Mouse (Mus musculus) ES-E14 (cell line): ENCODE measurements around the gene Ankrd12. TPM values are rescaled to one million over a fixed set of nuclear protein-coding genes. Genes with fewer than 3 reads are reported as not detected.

Experiments
- DNase-seq: peaks from one replicate; pipeline ENCODE4 v3.0.0-alpha.2; 2013; ENCODE audit warnings: low read depth, low spot score
- H3K27ac ChIP-seq: 2 replicates; pipeline ENCODE4 v1.5.1; 2012; ENCODE audit warnings: low read depth, mild to moderate bottlenecking, low read length, moderate library complexity, mixed read lengths; ENCODE audit not compliant: poor library complexity, insufficient read depth, severe bottlenecking
- H3K36me3 ChIP-seq: 2 replicates; pipeline ENCODE4 v1.6.1; 2012; ENCODE audit warnings: mild to moderate bottlenecking, low read length, moderate library complexity, mixed read lengths; ENCODE audit not compliant: control insufficient read depth, poor library complexity, insufficient read depth, severe bottlenecking
- H3K4me1 ChIP-seq, 2 experiments: fragments of 150-350 bp in 1 of 2; sonication (generic) in 1 of 2; 2 replicates each; pipeline ENCODE4 v1.6.1; 2012; ENCODE audit warnings: low read length in 2 of 2, mild to moderate bottlenecking in 1 of 2, mixed read lengths in 1 of 2; ENCODE audit not compliant: control insufficient read depth in 2 of 2, insufficient read depth in 2 of 2, poor library complexity in 1 of 2
- H3K4me3 ChIP-seq, 2 experiments: fragments of 150-350 bp in 1 of 2; sonication (generic) in 1 of 2; 2 replicates each; pipeline ENCODE4 v1.5.1; 2012; ENCODE audit warnings: low read length in 2 of 2, low read depth in 1 of 2, mild to moderate bottlenecking in 1 of 2, mixed read lengths in 1 of 2; ENCODE audit not compliant: insufficient read depth in 1 of 2, poor library complexity in 1 of 2, severe bottlenecking in 1 of 2
- H3K9ac ChIP-seq: 2 replicates; pipeline ENCODE4 v1.6.1; 2012; ENCODE audit warnings: low read depth, mild to moderate bottlenecking, low read length, mixed read lengths; ENCODE audit not compliant: poor library complexity, insufficient read depth, severe bottlenecking
- H3K9me3 ChIP-seq: fragments of 150-350 bp; sonication (generic); 2 replicates; pipeline ENCODE4 v1.6.1; 2012; ENCODE audit warnings: low read depth, mild to moderate bottlenecking, low read length; ENCODE audit not compliant: control insufficient read depth, insufficient read depth
- CHD2 ChIP-seq: IDR thresholded peaks from 2 replicates; pipeline ENCODE4 v1.6.1; 2014; ENCODE audit warnings: mild to moderate bottlenecking, low read depth, low read length, inconsistent platforms
- HCFC1 ChIP-seq: IDR thresholded peaks from 2 replicates; pipeline ENCODE4 v1.6.1; 2012; ENCODE audit warnings: low read length, inconsistent platforms, borderline replicate concordance; ENCODE audit not compliant: insufficient read depth
- MAFK ChIP-seq: IDR thresholded peaks from 2 replicates; pipeline ENCODE4 v1.6.1; 2014; ENCODE audit warnings: mild to moderate bottlenecking, low read depth, low read length, inconsistent platforms; ENCODE audit not compliant: insufficient read depth
- ZC3H11A ChIP-seq: IDR thresholded peaks from 2 replicates; pipeline ENCODE4 v1.6.1; 2012; ENCODE audit warnings: low read depth, mild to moderate bottlenecking, inconsistent platforms, low read length, borderline replicate concordance
- ZNF384 ChIP-seq: IDR thresholded peaks from 2 replicates; pipeline ENCODE4 v1.6.1; 2012; ENCODE audit warnings: low read depth, low read length, inconsistent platforms
- in situ Hi-C, 2 experiments: fragments of 600-800 bp; cut with MboI; formaldehyde crosslinking; loops; one replicate each; pipeline ENCODE4 v1.15.1; 2025; ENCODE audit warnings: low sequenced_read_pairs in 2 of 2, inconsistent platforms in 1 of 2; ENCODE audit not compliant: unreplicated experiment in 2 of 2
- total RNA-seq: library from RNA; depleted of rRNA; stranded (reverse); fragments of 300-350 nt; gene quantifications from 2 replicates; pipeline ENCODE4 v1.2.3, GENCODE M21; 2012

Ankrd12 gene
- total RNA-seq, 1 experiment: 8.3 TPM

DNA sequence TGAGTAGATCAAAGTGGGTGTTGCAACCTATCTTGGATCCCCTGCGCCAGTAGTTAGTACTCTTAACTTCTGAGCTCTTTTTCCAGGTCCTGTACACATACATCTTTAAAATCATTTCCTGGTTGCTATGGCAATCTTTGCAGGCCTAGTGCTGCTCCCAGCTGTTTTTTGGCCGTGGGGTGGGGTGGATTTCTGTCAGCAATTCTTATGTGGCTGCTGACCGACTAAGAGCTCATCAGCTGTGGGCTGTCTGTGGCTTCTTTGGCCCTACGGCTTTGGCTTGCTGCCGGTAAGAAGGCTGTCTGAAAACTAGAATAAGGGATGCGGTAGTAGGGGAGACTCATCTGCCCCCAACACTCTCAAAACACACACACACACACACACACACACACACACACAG lies 33.9 kb upstream of the Ankrd12 start:
- in situ Hi-C loops: no loop called here
- Histone ChIP-seq H3K4me1 (peaks cover 6 to 16% of the 10 kb centered on the region in 2 experiments; a peak in 3 of 4 replicates), H3K4me3 (peak overlapping the region; percentile 44 to 84; a peak in 3 of 4 replicates), H3K9ac (peak overlapping the region; percentile 43), H3K9me3 (no peaks in the 10 kb centered on the region), H3K36me3 (peaks cover 12% of the 10 kb centered on the region; the same call in 1 of the 2 replicates), H3K27ac (no peak overlapping the region)
- no peak for DNase-seq
- TF ChIP-seq ZNF384: no peak
- no peak for TF ChIP-seq MAFK

DNA sequence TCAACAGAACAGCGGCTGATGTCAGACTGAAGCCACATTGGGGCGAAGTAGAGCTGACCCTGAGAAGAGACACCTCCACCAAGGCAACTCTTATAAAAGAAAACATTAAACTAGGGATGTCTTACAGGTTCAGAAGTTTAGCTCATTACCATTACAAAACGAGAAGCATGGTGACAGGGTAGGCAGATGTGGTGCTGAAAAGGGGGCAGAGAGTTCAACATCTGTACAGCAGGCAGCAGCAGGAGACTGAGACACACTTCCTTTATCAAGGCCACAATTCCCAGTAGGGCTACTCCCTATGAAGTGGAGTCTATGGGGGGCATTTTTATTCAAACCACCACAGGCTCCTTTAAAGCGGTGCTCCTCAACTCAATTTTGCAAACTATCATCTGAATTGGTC lies 31.3 kb upstream of the Ankrd12 start:
- Histone ChIP-seq H3K4me3 (no peak overlapping the region), H3K4me1 (peaks cover 6 to 16% of the 10 kb centered on the region in 2 experiments; a peak in 3 of 4 replicates), H3K36me3 (no peaks in the 10 kb centered on the region), H3K9ac (no peak overlapping the region), H3K27ac (no peak overlapping the region), H3K9me3 (no peaks in the 10 kb centered on the region)
- DNase-seq: no peak
- in situ Hi-C loops: no loop called here
- TF ChIP-seq MAFK: no peak
- no peak for TF ChIP-seq ZNF384
- no peak for TF ChIP-seq ZC3H11A
- no peak for TF ChIP-seq HCFC1
- no peak for TF ChIP-seq CHD2

DNA sequence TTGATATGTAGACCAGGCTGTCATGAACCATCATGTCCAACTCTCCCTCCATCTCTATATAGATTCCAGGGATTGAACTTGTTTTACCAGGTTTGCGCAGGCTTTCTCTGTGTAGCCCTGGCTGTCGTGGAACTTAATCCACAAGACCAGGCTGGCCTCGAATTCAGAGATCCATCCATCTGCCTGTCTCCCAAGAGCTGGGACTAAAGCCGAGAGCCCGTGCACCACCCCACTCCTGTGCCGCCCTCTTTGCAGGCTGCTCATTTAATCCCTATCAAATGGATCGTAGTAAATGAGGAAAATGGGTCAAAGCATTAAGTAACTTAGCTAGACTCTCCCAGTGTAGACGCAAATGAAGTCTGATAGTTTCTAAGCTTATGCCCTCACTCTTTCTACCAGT lies 30.6 kb upstream of the Ankrd12 start:
- no peak for TF ChIP-seq ZC3H11A
- no peak for TF ChIP-seq MAFK
- TF ChIP-seq CHD2: no peak
- TF ChIP-seq ZNF384: no peak
- no peak for TF ChIP-seq HCFC1
- no peaks in the 10 kb centered on the region for H3K9me3 ChIP-seq
- H3K27ac ChIP-seq: no peak overlapping the region
- DNase-seq: no peak
- in situ Hi-C loops: no loop called here
- no peak overlapping the region for H3K9ac ChIP-seq
- H3K36me3 ChIP-seq: no peaks in the 10 kb centered on the region
- no peak overlapping the region for H3K4me3 ChIP-seq
- H3K4me1 ChIP-seq: peaks cover 6 to 15% of the 10 kb centered on the region in 2 experiments; a peak in 3 of 4 replicates

DNA sequence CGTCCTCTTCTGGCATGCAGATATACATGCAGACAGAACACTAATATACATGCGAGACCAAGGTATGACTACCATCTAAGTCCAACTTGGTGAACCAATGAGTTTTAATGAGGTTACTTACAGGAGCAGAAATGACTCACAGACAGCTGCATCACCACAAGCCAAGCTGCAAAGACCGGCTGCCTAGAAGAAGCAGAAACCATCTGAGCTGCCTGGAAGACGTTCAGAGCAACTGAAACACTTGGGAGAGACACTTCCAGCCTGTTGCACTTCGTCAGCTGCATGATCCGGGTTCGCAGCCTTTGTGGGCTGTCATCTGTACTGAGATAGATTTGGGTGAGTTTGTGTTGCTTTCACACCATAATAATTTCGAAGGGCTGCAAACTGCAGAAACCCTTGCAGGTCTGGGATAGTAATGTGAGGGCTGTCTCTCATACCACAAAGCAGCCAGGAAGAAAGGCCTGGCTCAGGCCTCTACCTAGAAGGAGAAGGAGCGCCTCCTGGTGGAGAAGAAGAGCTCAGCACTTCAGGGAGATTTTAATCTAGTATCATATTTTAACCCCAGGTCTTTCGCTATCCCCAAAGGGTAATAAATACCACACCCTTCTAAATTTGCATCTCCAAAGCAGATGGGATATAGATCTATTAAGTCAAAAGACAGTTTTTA lies 29.8 kb upstream of the Ankrd12 start:
- no peaks in the 10 kb centered on the region for H3K36me3 ChIP-seq
- DNase-seq: peak; percentile 72
- H3K4me1 ChIP-seq: peaks cover 2 to 13% of the 10 kb centered on the region in 2 experiments; a peak in 3 of 4 replicates
- no peak overlapping the region for H3K4me3 ChIP-seq
- no peaks in the 10 kb centered on the region for H3K9me3 ChIP-seq
- no peak for TF ChIP-seq ZNF384
- TF ChIP-seq ZC3H11A: peak; percentile 28; the same call in 1 of the 2 replicates
- H3K27ac ChIP-seq: no peak overlapping the region
- no peak overlapping the region; the same call in 1 of the 2 replicates for H3K9ac ChIP-seq
- in situ Hi-C loops: no loop called here

DNA sequence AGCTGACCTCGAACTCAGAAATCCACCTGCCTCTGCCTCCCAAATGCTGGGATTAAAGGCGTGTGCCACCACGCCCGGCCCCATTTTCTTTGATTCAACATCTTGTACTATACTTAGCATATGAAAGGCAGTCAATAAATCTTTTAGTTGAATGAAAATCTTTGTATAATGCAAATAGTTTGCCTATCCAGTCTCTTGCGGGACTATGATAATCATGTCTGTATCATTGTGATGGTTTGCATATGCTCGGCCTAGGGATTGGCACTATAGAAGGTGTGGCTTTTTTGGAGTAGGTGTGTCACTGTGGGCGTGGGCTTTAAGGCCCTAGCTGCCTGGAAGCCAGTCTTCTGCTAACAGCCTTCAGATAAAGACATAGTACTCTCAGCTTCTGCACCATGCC lies 27.2 kb upstream of the Ankrd12 start:
- peaks cover 7 to 10% of the 10 kb centered on the region in 2 experiments; a peak in 3 of 4 replicates for H3K4me1 ChIP-seq
- no peak overlapping the region for H3K4me3 ChIP-seq
- H3K27ac ChIP-seq: no peak overlapping the region
- H3K9me3 ChIP-seq: no peaks in the 10 kb centered on the region
- H3K36me3 ChIP-seq: no peaks in the 10 kb centered on the region
- TF ChIP-seq ZNF384: no peak
- TF ChIP-seq HCFC1: no peak
- no peak for TF ChIP-seq CHD2
- TF ChIP-seq ZC3H11A: no peak
- no peak for TF ChIP-seq MAFK
- in situ Hi-C loops: no loop called here
- DNase-seq: no peak
- no peak overlapping the region for H3K9ac ChIP-seq
